Mouse (Mus musculus) bone marrow macrophage, adult 2 months (primary cell): ENCODE results near the gene Tbcd.

ENCODE experiments used
- CTCF ChIP-seq: IDR thresholded peaks from 2 replicates; pipeline ENCODE4 v1.5.1; 2012; ENCODE audit warnings: low read depth, mild to moderate bottlenecking, low read length, moderate library complexity
- POLR2A ChIP-seq: IDR thresholded peaks from 2 replicates; pipeline ENCODE4 v1.6.1; 2012; ENCODE audit warnings: mild to moderate bottlenecking, low read depth, low read length, borderline replicate concordance

DNA sequence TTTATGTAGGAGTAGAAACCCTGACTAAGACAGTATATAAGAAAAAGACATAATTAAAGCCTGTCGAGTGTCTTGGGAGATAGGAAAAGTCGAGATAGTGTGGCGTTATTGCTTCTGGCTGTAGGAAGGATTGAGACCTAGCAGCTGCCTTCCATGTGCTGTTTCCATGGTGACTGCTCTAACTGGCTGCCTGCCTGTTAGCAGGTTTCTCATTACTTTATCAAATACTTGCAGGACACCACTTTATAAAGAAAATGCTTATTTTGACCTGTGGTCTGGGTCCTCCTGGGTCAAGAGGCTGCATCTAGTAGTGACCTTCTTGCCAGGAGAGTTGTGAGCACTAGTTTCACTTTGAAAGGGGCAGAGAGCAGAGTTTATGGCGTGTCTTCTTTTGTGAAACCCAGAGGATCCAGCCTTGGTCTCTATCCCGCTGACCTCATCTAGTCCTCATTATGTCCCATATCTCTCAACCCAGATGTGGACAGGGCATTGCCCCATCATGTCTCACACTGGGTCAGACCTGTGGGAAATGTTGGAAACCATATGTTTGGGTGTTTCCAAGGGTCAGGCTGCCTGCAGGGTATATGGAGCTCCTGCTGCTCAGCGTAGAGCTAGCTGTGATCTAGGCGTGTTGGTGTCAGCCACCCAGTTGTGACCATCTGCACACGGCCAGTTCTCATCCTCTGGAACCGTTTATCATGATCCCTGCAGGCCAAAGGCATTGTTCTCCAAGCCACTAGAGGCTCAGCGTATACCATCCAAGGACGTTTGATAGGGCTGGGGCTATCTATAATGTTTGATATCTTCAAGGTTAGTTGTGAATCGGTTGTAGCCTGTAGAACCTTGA, 97.5 kb downstream of the Tbcd start:
- TF ChIP-seq CTCF, result no peak
- TF ChIP-seq POLR2A, result no peak
